Mouse (Mus musculus): ENCODE measurements around the gene Eral1.

DNA sequence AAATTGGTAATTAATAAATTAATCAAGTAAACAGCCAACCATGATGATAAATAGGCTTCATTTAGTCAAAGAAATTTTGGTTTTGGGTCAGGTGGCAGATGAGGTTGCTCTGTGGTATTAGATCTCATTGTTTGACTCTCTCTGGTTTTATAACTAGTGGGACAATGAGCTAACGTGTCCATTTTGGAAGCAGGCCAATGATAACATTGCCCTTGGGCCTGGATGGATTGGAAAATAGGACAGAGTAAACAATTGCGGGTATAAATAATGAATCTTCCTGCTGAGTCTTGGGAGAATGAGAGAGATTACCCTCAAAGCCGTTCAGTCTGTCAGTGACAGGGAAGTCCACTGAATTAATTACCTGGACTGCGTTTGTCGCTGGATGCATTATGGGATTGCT is 41.0 kb upstream of the Eral1 start:
- no peak for TF ChIP-seq EP300 (IDR thresholded peaks at IDR 0.05; ENCODE audit: low read depth)
- no peak for TF ChIP-seq CTCF (IDR thresholded peaks at IDR 0.05; ENCODE audit: low read depth)
